Mouse (Mus musculus) ovary, postnatal 14 days (tissue): ENCODE data around the gene Cdc123.
"Not testable (repeated sequence)": the region's sequence is repeated elsewhere in the genome, so short reads cannot be mapped to it uniquely, and the experiment has no call there.

Experiments
- DNase-seq: peaks from one replicate; pipeline ENCODE4 v3.0.0; 2022; ENCODE audit warnings: low spot score

Cdc123 gene

GRCm38 (mm10) chr2:5844873-5845631 lies at the start of gene Cdc123, which contains the start of gene Nudt5:
Gene Cdc123, minus strand, starts transcription at chr2:5845164.
Gene Nudt5, plus strand, starts transcription at chr2:5845019.
- peak; percentile 73 for DNase-seq

GRCm38 (mm10) chr2:5894296-5894695 lies 49.3 kb upstream of the Cdc123 start:
- DNase-seq: no peak

- no peak for DNase-seq
Measured at GRCm38 (mm10) chr2:5889412-5889811, 44.4 kb upstream of the Cdc123 start.

GRCm38 (mm10) chr2:5888865-5889264 lies 43.9 kb upstream of the Cdc123 start:
- no peak for DNase-seq

- DNase-seq: no peak
Measured at GRCm38 (mm10) chr2:5877446-5877845, 32.5 kb upstream of the Cdc123 start.

- no peak for DNase-seq
Measured at GRCm38 (mm10) chr2:5869746-5870145, 24.8 kb upstream of the Cdc123 start.

- DNase-seq: no peak
Measured at GRCm38 (mm10) chr2:5867681-5868080, 22.7 kb upstream of the Cdc123 start.

- no peak for DNase-seq
Measured at GRCm38 (mm10) chr2:5862834-5863233, 17.9 kb upstream of the Cdc123 start, which contains the start of gene Gm13199. Gene Gm13199, minus strand, starts transcription at chr2:5862934.

GRCm38 (mm10) chr2:5851866-5852265 lies 6.9 kb upstream of the Cdc123 start:
- DNase-seq: no peak

- no peak for DNase-seq
Measured at GRCm38 (mm10) chr2:5851116-5851515, 6.2 kb upstream of the Cdc123 start.

- no peak for DNase-seq
Measured at GRCm38 (mm10) chr2:5845826-5846225, 862 bp upstream of the Cdc123 start.

GRCm38 (mm10) chr2:5844181-5844872 lies 637 bp downstream of the Cdc123 start:
- DNase-seq: no peak

GRCm38 (mm10) chr2:5840815-5841214 lies 4.1 kb downstream of the Cdc123 start:
- no peak for DNase-seq

GRCm38 (mm10) chr2:5825265-5825913 lies 19.6 kb downstream of the Cdc123 start:
- DNase-seq: no peak

GRCm38 (mm10) chr2:5824685-5825084 lies 20.3 kb downstream of the Cdc123 start:
- DNase-seq: no peak

- no peak for DNase-seq
Measured at GRCm38 (mm10) chr2:5824213-5824612, 20.8 kb downstream of the Cdc123 start.

- no peak for DNase-seq
Measured at GRCm38 (mm10) chr2:5822449-5822848, 22.5 kb downstream of the Cdc123 start.

- no peak for DNase-seq
Measured at GRCm38 (mm10) chr2:5821264-5821663, 23.7 kb downstream of the Cdc123 start.

GRCm38 (mm10) chr2:5811235-5811782 lies 33.7 kb downstream of the Cdc123 start:
- DNase-seq: no peak

GRCm38 (mm10) chr2:5810036-5810718 lies 34.8 kb downstream of the Cdc123 start:
- no peak for DNase-seq

- not testable (repeated sequence) for DNase-seq
Measured at GRCm38 (mm10) chr2:5806201-5806600, 38.8 kb downstream of the Cdc123 start.

- no peak for DNase-seq
Measured at GRCm38 (mm10) chr2:5805228-5805627, 39.7 kb downstream of the Cdc123 start.
